Mouse (Mus musculus) hindbrain, embryonic 12.5 days (tissue): ENCODE measurements around the gene Parp3. TPM values are rescaled to one million over a fixed set of nuclear protein-coding genes. Genes with fewer than 3 reads are reported as not detected.
"Not testable (repeated sequence)": the region's sequence is repeated elsewhere in the genome, so short reads cannot be mapped to it uniquely, and the experiment has no call there.

Experiments used
- ATAC-seq: fragments of 200-750 bp; cut with Nextera tagmentation; 2 replicates; pipeline ENCODE4 v1.8.0; 2017; ENCODE audit warnings: moderate TSS enrichment; ENCODE audit not compliant: low FRiP score
- H3K27ac ChIP-seq: fragments of 300-500 bp; sonication (generic); 2 replicates; pipeline ENCODE4 v1.5.1; 2016; ENCODE audit warnings: mild to moderate bottlenecking
- H3K27me3 ChIP-seq: fragments of 300-500 bp; sonication (generic); 2 replicates; pipeline ENCODE4 v1.6.1; 2016; ENCODE audit warnings: mild to moderate bottlenecking
- H3K36me3 ChIP-seq: fragments of 300-500 bp; sonication (generic); 2 replicates; pipeline ENCODE4 v1.6.1; 2016; ENCODE audit warnings: mild to moderate bottlenecking
- H3K4me1 ChIP-seq: fragments of 300-500 bp; sonication (generic); 2 replicates; pipeline ENCODE4 v1.6.1; 2016
- H3K4me2 ChIP-seq: fragments of 300-500 bp; sonication (generic); replicated peaks from 2 replicates; pipeline ENCODE4 v1.6.1; 2016; ENCODE audit warnings: mild to moderate bottlenecking
- H3K4me3 ChIP-seq: fragments of 300-500 bp; sonication (generic); 2 replicates; pipeline ENCODE4 v1.5.1; 2016; ENCODE audit warnings: mild to moderate bottlenecking
- H3K9ac ChIP-seq: fragments of 300-500 bp; sonication (generic); 2 replicates; pipeline ENCODE4 v1.6.1; 2016; ENCODE audit warnings: mild to moderate bottlenecking, moderate library complexity
- H3K9me3 ChIP-seq: fragments of 300-500 bp; sonication (generic); replicated peaks from 2 replicates; pipeline ENCODE4 v1.6.1; 2016; ENCODE audit warnings: mild to moderate bottlenecking
- WGBS: fragments of 180-500 bp; shearing (Covaris S2); methylation state at CpG from one replicate; pipeline ENCODE4 v1.1.7; 2016; 5-methylcytosine and 5-hydroxymethylcytosine counted together
- polyA plus RNA-seq: library from polyadenylated mRNA; unstranded; fragments of >200 nt; fragmentation: Nextera tagmentation; extraction: Ambion mirVana; gene quantifications from 2 replicates; pipeline ENCODE4 v1.2.1, GENCODE M21; 2016

Parp3 gene
- 1.6 and 2.1 TPM in 2 replicates for polyA plus RNA-seq

DNA sequence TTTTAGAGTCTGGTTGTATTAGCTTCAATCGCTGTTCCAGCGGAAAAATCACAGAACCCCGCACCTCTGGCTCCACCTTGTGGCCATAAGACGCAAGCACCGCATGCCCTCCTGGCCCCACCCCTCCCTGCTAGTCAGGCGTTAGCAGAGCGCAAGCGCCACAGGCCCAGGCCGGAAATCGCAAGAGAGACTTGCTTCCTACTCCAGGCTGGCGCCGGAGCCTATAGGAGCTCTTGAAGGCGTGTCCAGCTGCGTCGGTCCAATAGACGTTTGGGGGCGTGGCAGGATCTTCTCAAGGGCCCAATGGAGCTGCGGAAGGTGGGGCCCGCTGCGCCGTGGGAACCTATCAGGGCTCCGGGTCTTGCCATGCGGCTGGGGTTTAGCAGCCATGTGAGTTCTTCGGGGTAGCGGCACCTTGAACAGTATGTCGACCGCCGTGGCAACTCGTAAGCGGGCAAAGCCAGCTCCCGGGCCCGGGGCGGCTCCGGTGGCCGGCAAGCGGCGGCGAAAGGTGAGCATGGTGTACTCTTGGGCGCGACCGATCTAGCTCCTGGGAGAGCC, at the start of gene Parp3:
TSS of gene Parp3 (minus strand) at position 26 of the 561 bp plus-strand sequence.
- ATAC-seq: peak; percentile 98
- Histone ChIP-seq H3K27me3 (no peaks in the 10 kb centered on the region), H3K36me3 (peaks cover 21% of the 10 kb centered on the region), H3K4me1 (peaks cover 26% of the 10 kb centered on the region), H3K9ac (peak within 1 kb of the TSS; percentile 59), H3K9me3 (no peaks in the 10 kb centered on the region), H3K27ac (0 out of 2 replicates have a peak within 1 kb of the TSS, but pooled peaks have one; percentile 30), H3K4me2 (peak within 1 kb of the TSS; percentile 81), H3K4me3 (peak within 1 kb of the TSS; percentile 72)
- WGBS: 0% methylated on average over 41 of the region's 41 CpGs

DNA sequence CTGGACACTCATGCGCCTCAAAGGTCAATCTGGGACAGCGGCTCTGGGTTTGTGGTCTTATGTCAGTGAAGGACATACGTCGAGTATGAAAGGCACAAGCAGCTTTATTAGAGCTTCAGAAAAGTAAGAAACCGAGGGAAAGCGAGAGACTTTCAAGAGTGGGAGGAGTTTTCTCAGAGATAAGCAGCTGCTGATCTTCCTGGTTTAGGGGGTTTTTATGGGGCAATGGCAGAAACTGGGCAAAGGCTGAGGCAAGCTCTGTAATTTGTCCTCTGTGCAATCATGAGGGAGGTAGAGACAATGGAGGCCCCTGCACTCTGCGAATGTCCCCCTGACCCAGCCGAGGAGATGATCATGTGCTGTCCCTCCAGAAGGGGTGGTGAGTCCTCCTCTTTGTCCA, 43.2 kb upstream of the Parp3 start:
- no peak for ATAC-seq

DNA sequence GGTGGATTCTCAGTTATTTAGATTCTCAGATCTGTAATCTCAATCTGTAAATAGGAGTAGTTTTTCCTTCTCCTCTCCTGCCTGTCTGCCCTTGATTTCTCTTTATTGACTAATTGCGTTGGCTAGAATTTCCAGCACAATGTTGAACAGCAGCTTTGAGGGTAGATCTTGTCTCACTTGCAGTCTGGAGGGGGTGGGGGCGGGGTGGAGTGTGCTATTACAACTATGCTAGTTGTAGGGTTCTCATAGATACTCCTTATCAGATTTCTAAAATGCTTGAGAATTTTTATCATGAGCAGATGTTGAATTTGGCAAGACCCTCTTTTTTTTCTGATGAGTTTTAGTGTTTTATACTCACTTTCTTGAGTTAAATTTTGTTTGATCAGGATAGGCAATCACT, 42.7 kb upstream of the Parp3 start:
- no peaks in the 10 kb centered on the region for H3K36me3 ChIP-seq
- H3K9ac ChIP-seq: no peak overlapping the region
- no peak overlapping the region for H3K4me3 ChIP-seq
- H3K9me3 ChIP-seq: no peaks in the 10 kb centered on the region
- no peak for ATAC-seq
- H3K27me3 ChIP-seq: no peaks in the 10 kb centered on the region
- H3K4me1 ChIP-seq: no peaks in the 10 kb centered on the region
- no peak overlapping the region for H3K4me2 ChIP-seq
- 76% methylated on average over 2 of the region's 2 CpGs for WGBS
- H3K27ac ChIP-seq: no peak overlapping the region

More for the DNA sequence above, 43.2 kb upstream of the Parp3 start:
- H3K27ac ChIP-seq: no peak overlapping the region
- H3K9me3 ChIP-seq: no peaks in the 10 kb centered on the region
- H3K27me3 ChIP-seq: no peaks in the 10 kb centered on the region
- WGBS: 83% methylated on average over 8 of the region's 8 CpGs
- no peaks in the 10 kb centered on the region for H3K4me1 ChIP-seq
- H3K4me3 ChIP-seq: no peak overlapping the region
- H3K36me3 ChIP-seq: no peaks in the 10 kb centered on the region
- H3K4me2 ChIP-seq: no peak overlapping the region
- no peak overlapping the region for H3K9ac ChIP-seq

DNA sequence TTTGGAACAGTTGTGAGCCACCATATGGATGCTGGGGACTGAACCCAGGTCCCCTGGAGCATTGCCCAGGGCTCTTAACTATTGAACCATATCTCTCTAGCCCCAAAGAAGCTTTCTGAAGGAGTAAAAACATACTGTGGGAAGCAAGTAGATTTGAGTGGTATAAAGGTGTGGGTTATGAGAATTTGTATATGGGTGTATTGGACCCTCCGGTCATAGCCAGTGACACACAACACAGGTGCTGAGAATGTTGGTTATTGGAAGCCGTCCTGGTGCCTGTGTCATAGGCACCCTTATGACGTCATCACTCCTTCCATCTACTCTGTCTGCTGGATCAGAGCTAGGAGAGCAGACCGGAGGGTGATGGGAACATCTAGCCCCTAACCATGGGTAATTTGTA, 37.5 kb upstream of the Parp3 start, which contains the start of gene Iqcf5:
TSS of gene Iqcf5 (plus strand) at position 301 of the 400 bp plus-strand sequence.
- Histone ChIP-seq H3K9me3 (no peaks in the 10 kb centered on the region), H3K4me2 (no peak within 1 kb of the TSS), H3K36me3 (no peaks in the 10 kb centered on the region), H3K27me3 (no peaks in the 10 kb centered on the region), H3K4me1 (no peaks in the 10 kb centered on the region), H3K9ac (no peak within 1 kb of the TSS), H3K4me3 (no peak within 1 kb of the TSS), H3K27ac (no peak within 1 kb of the TSS)
- no peak for ATAC-seq
- WGBS: 87% methylated on average over 4 of the region's 4 CpGs

DNA sequence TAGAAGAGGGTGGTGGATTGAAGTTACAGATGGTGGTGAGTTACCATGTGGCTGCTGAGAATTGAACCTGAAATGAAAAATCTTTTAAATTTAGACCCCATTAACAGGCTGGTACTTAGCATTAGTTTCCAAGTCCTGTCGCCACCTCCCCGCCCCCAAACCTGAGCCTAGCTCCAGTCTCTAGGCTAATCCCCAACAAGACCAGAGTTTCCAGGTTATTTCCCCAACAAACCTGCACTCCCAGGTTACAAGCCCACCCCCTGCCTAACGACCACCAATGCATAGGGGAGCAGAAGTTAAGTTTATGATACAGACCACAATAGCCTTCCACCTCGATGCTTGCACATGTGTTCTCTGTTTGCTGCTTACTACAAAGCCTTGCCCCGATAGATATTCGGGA, 36.8 kb upstream of the Parp3 start:
- 77% methylated on average over 6 of the region's 6 CpGs for WGBS
- Histone ChIP-seq H3K27ac (no peak overlapping the region), H3K4me1 (no peaks in the 10 kb centered on the region), H3K36me3 (no peaks in the 10 kb centered on the region), H3K4me2 (no peak overlapping the region), H3K4me3 (no peak overlapping the region), H3K9ac (no peak overlapping the region), H3K27me3 (no peaks in the 10 kb centered on the region), H3K9me3 (no peaks in the 10 kb centered on the region)
- ATAC-seq: no peak

DNA sequence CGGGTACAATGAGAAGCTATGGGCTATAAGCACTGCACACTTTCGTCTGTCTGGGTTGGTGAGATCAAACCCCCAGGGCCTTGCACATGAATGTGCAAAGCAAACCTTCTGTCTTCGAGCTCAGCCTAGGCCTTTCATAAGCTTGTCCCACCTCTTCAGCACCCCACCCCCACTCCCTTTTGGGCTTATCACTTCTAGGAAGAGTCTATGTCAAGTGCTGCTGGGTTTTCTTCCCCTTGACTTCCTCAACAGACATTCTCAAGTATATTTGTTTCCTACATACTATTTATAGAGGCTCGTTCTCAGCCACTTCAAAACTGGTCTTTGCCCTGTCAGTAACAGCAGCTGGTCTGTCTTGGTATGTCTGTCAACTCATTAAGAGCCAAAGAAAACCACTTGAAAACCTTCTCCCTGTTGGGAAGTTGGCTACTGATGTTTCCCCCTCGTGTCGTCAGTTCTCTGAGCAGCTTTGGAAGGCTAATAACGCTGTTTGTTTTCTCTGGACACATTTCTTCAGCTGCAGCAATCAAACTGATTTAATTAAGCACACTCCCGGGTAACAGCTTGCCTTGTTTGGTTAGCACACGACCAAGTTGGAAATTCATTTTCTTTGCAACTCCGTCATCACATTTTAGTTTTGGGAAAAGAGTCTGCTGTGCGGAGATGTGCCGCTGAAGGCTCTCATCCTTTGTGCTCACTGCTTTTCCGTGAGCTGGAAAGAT, 36.1 kb upstream of the Parp3 start:
- no peak overlapping the region for H3K4me3 ChIP-seq
- no peaks in the 10 kb centered on the region for H3K27me3 ChIP-seq
- H3K36me3 ChIP-seq: no peaks in the 10 kb centered on the region
- H3K4me1 ChIP-seq: no peaks in the 10 kb centered on the region
- 73% methylated on average over 13 of the region's 13 CpGs for WGBS
- no peak overlapping the region for H3K9ac ChIP-seq
- H3K4me2 ChIP-seq: no peak overlapping the region
- H3K9me3 ChIP-seq: no peaks in the 10 kb centered on the region
- H3K27ac ChIP-seq: no peak overlapping the region
- ATAC-seq: no peak

DNA sequence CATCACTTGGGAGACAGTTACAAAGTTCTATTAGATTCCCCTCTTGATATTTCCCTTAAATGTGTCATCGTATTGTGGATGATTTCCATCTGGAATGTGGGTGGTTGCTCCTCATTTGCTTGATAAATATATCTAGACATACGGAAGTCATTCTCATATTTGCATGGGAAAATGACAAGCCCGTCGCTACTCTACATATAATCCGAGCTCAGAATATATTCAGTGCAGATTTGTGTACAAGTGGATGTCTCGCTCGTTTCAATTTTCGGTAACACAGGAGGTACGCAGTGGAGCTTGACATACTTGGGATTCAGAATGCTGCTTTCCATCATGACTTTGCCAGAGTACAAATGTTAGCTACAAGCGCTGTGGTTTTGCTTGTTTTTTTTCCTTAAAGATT, 32.6 kb upstream of the Parp3 start:
- WGBS: 93% methylated on average over 10 of the region's 10 CpGs
- Histone ChIP-seq H3K36me3 (no peaks in the 10 kb centered on the region), H3K9me3 (no peaks in the 10 kb centered on the region), H3K4me2 (no peak overlapping the region), H3K4me3 (no peak overlapping the region), H3K9ac (no peak overlapping the region), H3K27ac (no peak overlapping the region), H3K27me3 (no peaks in the 10 kb centered on the region), H3K4me1 (no peaks in the 10 kb centered on the region)
- ATAC-seq: no peak

DNA sequence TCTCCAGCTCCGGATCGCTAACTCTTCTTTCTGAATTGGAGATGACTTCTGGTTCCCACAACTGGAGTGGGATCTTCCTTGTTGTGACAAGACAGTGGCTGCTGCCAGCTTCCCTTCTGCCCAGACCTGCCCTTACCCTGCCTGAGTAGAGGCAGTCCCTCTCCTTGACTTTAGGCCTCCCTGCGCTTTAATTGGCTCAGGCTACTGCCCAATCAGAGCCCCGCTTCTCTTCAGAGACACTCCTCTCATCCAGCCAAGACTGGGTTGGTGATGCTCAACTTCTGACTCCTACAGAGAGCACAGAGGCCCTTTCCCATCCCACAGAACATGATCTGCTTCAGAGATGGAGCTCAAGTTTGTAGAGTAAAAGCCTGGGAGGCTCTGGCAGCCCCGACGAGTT, 27.5 kb upstream of the Parp3 start:
- no peaks in the 10 kb centered on the region for H3K9me3 ChIP-seq
- H3K9ac ChIP-seq: no peak overlapping the region
- no peak overlapping the region for H3K4me2 ChIP-seq
- no peaks in the 10 kb centered on the region for H3K4me1 ChIP-seq
- no peaks in the 10 kb centered on the region for H3K27me3 ChIP-seq
- H3K36me3 ChIP-seq: no peaks in the 10 kb centered on the region
- H3K4me3 ChIP-seq: no peak overlapping the region
- ATAC-seq: no peak
- no peak overlapping the region for H3K27ac ChIP-seq
- WGBS: 73% methylated on average over 6 of the region's 6 CpGs

DNA sequence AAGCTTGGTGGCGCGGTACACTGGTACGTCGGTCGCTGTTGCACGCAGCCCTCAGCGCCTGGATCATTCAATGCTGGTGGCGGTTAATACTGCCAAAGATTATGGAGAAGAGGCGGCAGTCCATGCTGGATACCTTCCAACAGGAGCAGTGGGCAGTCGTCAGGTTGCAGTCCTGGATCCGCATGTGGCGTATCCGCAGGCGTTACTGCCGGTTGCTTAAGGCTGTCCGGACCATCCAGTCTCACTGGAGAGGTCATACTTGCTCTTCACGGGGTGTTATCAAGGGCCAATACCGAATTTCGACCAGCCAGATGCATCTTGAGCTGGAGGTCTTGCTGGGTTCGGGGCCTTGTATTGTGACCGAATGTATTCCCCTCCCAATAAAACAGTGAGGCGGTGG, 25.1 kb upstream of the Parp3 start:
- WGBS: 87% methylated on average over 22 of the region's 22 CpGs
- Histone ChIP-seq H3K27ac (no peak overlapping the region), H3K36me3 (no peaks in the 10 kb centered on the region), H3K4me2 (no peak overlapping the region), H3K27me3 (no peaks in the 10 kb centered on the region), H3K9me3 (no peaks in the 10 kb centered on the region), H3K4me3 (no peak overlapping the region), H3K4me1 (no peaks in the 10 kb centered on the region), H3K9ac (no peak overlapping the region)
- ATAC-seq: no peak

DNA sequence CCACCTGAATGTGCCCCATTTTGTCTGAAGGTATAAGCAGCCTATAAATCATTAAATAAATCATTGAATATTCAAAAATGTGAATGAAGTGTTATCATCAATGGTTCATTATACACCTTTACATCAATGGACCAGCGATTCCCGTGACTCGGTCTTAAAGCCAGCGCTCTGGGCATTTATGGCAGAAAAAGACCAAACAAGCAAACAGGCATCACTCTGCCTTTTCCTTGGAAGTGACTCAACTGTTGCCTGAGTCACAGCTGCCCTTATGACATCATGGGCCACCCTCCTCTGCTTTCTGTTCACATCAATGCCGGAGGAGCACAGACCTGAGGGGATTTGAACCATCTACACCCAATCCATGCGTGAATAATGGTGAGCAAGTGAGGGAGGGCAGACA, 22.9 kb upstream of the Parp3 start, which contains the start of gene Iqcf1:
TSS of gene Iqcf1 (plus strand) at position 301 of the 400 bp plus-strand sequence.
- no peak within 1 kb of the TSS for H3K4me2 ChIP-seq
- WGBS: 95% methylated on average over 6 of the region's 6 CpGs
- no peak within 1 kb of the TSS for H3K4me3 ChIP-seq
- no peaks in the 10 kb centered on the region for H3K4me1 ChIP-seq
- no peaks in the 10 kb centered on the region for H3K27me3 ChIP-seq
- no peaks in the 10 kb centered on the region for H3K9me3 ChIP-seq
- no peak within 1 kb of the TSS for H3K27ac ChIP-seq
- H3K36me3 ChIP-seq: no peaks in the 10 kb centered on the region
- H3K9ac ChIP-seq: no peak within 1 kb of the TSS
- no peak for ATAC-seq

DNA sequence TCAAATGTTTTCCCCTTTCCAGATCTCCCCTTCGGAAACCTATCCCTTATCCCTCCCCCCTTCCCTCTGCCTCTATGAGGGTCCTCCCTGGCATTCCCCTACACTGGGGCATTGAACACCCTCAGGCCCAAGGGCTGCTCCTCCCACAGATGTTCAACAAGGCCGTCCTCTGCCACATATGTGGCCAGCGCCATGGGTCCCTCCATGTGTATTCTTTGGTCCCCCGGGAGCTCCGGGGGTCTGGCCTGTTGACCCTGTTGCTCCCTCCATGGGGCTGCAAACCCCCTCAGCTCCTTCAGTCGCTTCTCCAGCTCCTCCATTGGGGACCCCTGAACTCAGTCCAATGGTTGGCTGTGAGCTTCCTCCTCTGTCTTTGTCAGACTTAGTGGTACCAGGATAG, 10.9 kb upstream of the Parp3 start:
- not testable (repeated sequence) for H3K9ac ChIP-seq, ATAC-seq, H3K4me1 ChIP-seq, H3K4me3 ChIP-seq, H3K4me2 ChIP-seq, H3K27me3 ChIP-seq, H3K9me3 ChIP-seq, H3K27ac ChIP-seq
- 87% methylated on average over 6 of the region's 6 CpGs for WGBS
- peaks cover 38% of the 10 kb centered on the region for H3K36me3 ChIP-seq

DNA sequence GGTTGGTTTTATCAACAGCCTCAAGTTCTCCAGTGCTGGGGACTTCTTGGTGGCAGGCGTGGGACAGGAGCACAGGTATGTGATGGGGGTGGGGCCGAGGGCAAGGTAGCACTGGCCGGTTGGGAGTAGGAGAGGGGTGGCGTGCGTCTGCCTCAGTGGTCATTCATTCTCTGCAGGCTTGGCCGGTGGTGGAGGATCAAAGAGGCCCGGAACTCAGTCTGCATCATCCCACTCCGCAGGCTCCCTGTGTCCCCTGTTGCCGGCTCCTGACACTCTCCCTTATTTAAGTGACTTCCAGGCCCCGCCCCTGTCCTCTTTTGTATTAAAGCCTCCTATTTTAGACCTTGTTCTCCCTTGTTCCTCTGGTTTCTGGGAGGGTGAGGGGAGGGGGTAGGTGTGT, 8.3 kb upstream of the Parp3 start:
- Histone ChIP-seq H3K9me3 (no peaks in the 10 kb centered on the region), H3K36me3 (peaks cover 60% of the 10 kb centered on the region), H3K4me2 (no peak overlapping the region), H3K27ac (no peak overlapping the region), H3K4me3 (no peak overlapping the region), H3K27me3 (no peaks in the 10 kb centered on the region), H3K4me1 (no peaks in the 10 kb centered on the region), H3K9ac (no peak overlapping the region)
- no peak for ATAC-seq
- 85% methylated on average over 10 of the region's 10 CpGs for WGBS

DNA sequence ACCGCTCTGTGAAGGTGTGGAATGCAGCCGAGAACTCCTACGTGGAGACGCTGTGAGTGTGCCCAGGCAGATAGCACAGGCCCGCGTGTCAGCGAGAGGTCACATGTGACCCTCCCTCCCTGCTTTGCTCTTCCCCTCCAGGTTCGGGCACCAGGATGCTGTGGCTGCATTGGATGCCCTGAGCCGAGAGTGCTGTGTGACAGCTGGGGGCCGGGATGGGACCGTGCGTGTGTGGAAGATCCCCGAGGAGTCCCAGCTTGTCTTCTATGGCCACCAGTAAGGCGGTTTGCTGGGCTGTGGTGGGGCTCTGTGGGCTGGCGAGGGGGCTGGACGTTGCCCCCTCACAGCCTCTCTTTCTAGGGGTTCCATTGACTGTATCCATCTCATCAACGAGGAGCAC, 6.9 kb upstream of the Parp3 start:
- 95% methylated on average over 17 of the region's 17 CpGs for WGBS
- ATAC-seq: no peak
- Histone ChIP-seq H3K27me3 (no peaks in the 10 kb centered on the region), H3K4me1 (no peaks in the 10 kb centered on the region), H3K4me3 (no peak overlapping the region), H3K27ac (no peak overlapping the region), H3K9me3 (no peaks in the 10 kb centered on the region), H3K4me2 (no peak overlapping the region), H3K9ac (no peak overlapping the region), H3K36me3 (peaks cover 63% of the 10 kb centered on the region)
